Mouse (Mus musculus): ENCODE measurements around the gene Erp29. TPM values are rescaled to one million over a fixed set of nuclear protein-coding genes. Genes with fewer than 3 reads are reported as not detected.
A peak's percentile ranks its signal among the peaks of the same experiment; 100 is the strongest.

The Erp29 gene
- total RNA-seq, 2 experiments from 2014 or later: 32.2 to 39.4 TPM

DNA sequence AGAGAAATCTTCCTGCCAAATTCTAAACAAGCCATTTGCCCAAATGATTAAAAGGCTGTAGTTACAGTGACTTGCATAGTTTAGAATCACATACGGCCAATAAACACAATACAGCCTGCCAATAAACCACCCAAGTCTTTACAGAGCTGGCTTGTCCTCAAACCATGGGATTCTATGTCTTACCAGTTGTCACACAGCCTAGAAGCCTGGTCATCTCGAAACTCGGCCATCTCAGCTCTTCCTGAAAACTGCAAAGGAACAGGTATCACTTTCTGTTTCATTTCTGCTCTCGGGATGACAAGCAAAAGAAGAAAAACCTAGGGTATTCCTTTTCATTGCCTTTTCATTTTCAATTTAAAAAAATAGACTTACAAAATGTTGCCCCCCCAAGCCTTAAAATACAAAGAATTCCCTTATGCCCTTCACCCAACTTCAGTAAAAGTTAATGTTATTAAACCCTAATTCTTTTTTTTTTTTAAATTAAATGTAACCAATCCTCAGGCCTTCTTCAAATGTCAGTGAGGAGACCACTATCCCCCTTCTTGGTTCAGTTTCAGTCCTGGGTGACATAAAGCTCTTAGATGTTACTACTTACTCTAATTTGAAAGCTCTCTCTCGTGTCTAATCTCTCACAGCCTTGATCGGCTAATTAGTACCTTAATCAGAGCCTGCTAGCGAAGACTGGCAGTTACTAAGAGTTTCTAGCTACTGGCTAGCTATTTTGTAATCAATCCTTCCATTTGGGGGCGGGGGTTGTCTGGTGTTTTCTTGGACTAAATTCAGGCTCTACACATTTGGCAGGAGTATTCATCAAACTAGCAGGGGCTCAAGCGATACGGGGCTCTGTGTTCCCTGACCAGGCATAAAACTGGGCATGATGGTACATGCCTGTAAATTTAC lies 68.2 kb downstream of the Erp29 start:
- TF ChIP-seq CTCF (IDR thresholded peaks at IDR 0.05): no peak
- intact Hi-C loops (cut with DNase I): loop anchor here (5.0 kb wide), 1 partner anchor 167 kb away; no protein-coding TSS in a partner anchor
- H3K4me3 ChIP-seq: peak overlapping the region; percentile 90
- peak overlapping the region; percentile 99 for H3K27ac ChIP-seq
- DNase-seq: no peak

GRCm38 (mm10) chr5:121380692-121381091 lies 71.6 kb downstream of the Erp29 start:
- intact Hi-C loops (cut with DNase I): loop anchor here (5.0 kb wide), 1 partner anchor 163 kb away; no protein-coding TSS in a partner anchor
- TF ChIP-seq CTCF (IDR thresholded peaks at IDR 0.05): peak; percentile 52

DNA sequence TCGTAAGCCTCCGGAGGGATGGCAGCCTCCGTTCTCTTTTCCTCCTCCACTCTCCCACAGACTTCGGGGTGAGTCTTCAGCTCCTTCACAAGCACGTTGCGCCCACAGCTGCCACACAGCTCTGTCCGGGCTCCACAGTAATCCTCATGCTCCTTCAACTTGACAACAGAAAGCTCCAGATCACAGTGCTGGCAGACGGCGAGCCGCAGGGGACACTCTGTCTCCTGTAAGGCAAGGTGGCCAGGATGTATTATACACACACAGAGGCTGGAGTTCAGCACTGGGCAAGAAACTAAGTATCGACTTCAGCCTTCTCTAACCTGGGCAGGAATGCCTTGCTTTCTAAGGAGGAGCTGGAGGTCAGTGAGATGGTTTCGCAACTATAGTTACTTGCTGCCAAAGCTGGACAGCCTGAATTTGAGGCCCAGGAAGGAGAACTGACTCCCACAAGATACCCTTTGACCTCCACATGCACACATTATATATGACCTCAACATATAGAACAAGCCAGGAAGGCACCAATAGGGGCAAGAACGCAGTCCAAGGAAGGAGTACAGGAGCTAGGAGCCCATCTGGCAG lies 73.5 kb downstream of the Erp29 start:
- Histone ChIP-seq H3K27ac (peak overlapping the region; percentile 59), H3K4me3 (no peak overlapping the region)
- DNase-seq: peak; percentile 51
- no peak for TF ChIP-seq CTCF (IDR thresholded peaks at IDR 0.05)
- intact Hi-C loops (cut with DNase I): no loop called here

More at GRCm38 (mm10) chr5:121380692-121381091, 71.6 kb downstream of the Erp29 start:
- H3K27ac ChIP-seq: no peak overlapping the region
- DNase-seq: no peak
- H3K4me3 ChIP-seq: no peak overlapping the region

Other genes starting within 250 kb of the Erp29 start
- 100 to 1,000 TPM; 445 to 518 TPM for gene Rpl6, start 248.0 kb downstream of the Erp29 start, total RNA-seq (2021)
- gene Hectd4, start 232.3 kb downstream of the Erp29 start, total RNA-seq (2021): 10 to 100 TPM; 13.7 to 13.8 TPM
- gene Trafd1, start 66.9 kb downstream of the Erp29 start, total RNA-seq (2021): 10 to 100 TPM; 36.8 to 37.0 TPM
- 10 to 100 TPM; 26.9 to 33.3 TPM for gene Naa25, start 54.6 kb downstream of the Erp29 start, total RNA-seq (2021)
- gene Tmem116, start 613 bp downstream of the Erp29 start, total RNA-seq (2021): 1 to 10 TPM; 7.0 to 8.3 TPM
- not detected for gene Adam1b, start 50.9 kb upstream of the Erp29 start, total RNA-seq (2021)
- 1 to 10 TPM; 2.0 to 3.0 TPM for gene Adam1a, start 93.0 kb upstream of the Erp29 start, total RNA-seq (2021)
- not detected for gene Gm42878, start 93.0 kb upstream of the Erp29 start, total RNA-seq (2021)
- 100 to 1,000 TPM; 100 to 131 TPM for gene Mapkapk5, start 93.4 kb upstream of the Erp29 start, total RNA-seq (2021)
- 100 to 1,000 TPM; 116 to 287 TPM for gene Aldh2, start 141.3 kb upstream of the Erp29 start, total RNA-seq (2021)
- 10 to 100 TPM; 23.3 to 34.5 TPM for gene Acad12, start 166.4 kb upstream of the Erp29 start, total RNA-seq (2021)
- gene Acad10, start 208.0 kb upstream of the Erp29 start, total RNA-seq (2021): 10 to 100 TPM in 1 of 2 experiments, 1 to 10 TPM in 1; 9.1 to 14.9 TPM
- gene Brap, start 208.1 kb upstream of the Erp29 start, total RNA-seq (2021): 10 to 100 TPM; 31.5 to 35.5 TPM